Mouse (Mus musculus) liver, adult (tissue): ENCODE data around the gene Gpr152.

Source experiments
- GATA4 ChIP-seq: IDR thresholded peaks from 2 replicates; pipeline ENCODE4 v1.6.1; 2014; ENCODE audit warnings: mild to moderate bottlenecking, low read length; ENCODE audit not compliant: insufficient replicate concordance

Gpr152 gene

GRCm38 (mm10) chr19:4193129-4193528 lies 53.5 kb downstream of the Gpr152 start:
- TF ChIP-seq GATA4: no peak

- TF ChIP-seq GATA4: no peak
Measured at GRCm38 (mm10) chr19:4194021-4194724, 54.6 kb downstream of the Gpr152 start.

GRCm38 (mm10) chr19:4194776-4195650 lies 55.4 kb downstream of the Gpr152 start:
- no peak for TF ChIP-seq GATA4
